In the genomic region with DNA sequence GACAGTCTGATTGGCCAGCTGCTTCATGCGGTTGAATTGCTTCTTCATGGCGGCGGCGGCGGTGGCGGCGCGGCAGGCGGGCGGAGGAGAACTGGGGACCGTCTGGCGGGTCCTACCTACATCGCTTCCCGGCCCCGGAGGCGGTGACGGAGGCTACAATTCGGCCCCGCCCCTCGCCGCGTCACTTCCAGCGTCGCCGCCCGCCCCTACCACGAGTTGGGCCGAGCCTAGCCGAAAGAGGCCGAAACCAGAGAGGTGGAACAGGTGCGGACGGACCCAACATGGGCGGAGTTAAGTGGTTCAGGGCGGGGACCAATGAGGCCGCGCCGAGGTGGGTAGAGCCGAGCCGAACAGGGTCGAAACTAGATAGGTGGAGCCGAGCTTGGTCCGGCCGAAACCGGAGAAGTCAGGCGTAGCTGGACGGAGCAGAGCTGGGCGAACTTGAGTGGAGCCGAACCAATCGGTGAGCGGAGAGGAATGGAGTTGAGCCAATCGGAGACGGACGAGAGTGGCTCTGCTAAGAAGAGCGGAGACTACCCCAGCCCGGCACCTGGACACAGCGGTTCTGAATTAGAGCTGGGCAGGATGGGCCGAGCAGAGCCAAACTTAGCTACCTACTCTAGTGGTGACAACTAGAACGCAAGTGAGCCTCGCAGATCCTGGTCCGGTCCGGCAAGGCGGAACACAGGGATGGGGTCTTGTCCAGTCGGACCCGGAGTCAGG, we compare ENCODE assay signal across 1 mouse cellular context.
TF ChIP-seq lines count a peak whose summit lies in the region.

Gene Lcmt1 (plus strand): TSS at position 26 of the 723 bp plus-strand sequence.
Gene Arhgap17 (minus strand): TSS at position 157 of the 723 bp plus-strand sequence.

TF ChIP-seq in myocyte, 11 proteins besides CTCF, POLR2A, EP300 and RAD21 (continued from another document):
- TF ChIP-seq SRF (IDR thresholded peaks at IDR 0.05; ENCODE audit: control insufficient read depth, insufficient read length, low read depth) = no peak
- no peak for TF ChIP-seq CEBPB (IDR thresholded peaks at IDR 0.05; ENCODE audit: insufficient read depth, poor library complexity, severe bottlenecking)
- TF ChIP-seq POLR2AphosphoS2 (IDR thresholded peaks at IDR 0.05; ENCODE audit: insufficient read length, low read depth) = peak; percentile 55
- peak in 2 of 3 experiments; percentile 83 to 94 for TF ChIP-seq MYOD1 (IDR thresholded peaks at IDR 0.05; ENCODE audit: control insufficient read depth in 1 of 3, insufficient read length in 2 of 3, low read depth in 2 of 3)
